Mouse (Mus musculus): ENCODE measurements at regions not wholly inside any gene's neighbourhood (a gene's known extent, or its start where the extent isn't known, plus 50 kb on each side); places are given as distances from the start of the nearest gene placed in this dataset.

- ATAC-seq (ENCODE audit: poor library complexity, severe bottlenecking), result no peak
Observed at GRCm38 (mm10) chr15:96031085-96031780, 240.6 kb downstream of the Ano6 start.

DNA sequence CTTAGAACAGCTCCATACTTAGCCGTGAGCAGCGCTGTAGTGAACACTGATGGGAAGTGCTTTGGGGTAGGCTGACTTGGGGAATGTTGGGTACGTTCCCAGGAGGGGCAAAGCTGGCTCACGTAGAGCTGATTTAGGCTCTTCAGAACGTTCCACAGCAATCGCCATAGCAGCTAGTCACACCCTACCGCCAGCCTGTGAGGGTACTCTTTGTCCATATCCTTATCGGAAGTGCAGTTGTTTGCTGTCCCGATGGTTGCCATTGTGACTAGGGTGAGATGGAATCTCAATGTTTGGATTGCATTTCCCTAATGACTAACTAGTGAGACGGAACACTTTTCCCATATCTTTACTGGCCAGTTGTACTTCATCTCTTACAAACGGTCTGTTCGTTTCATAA lies 244.6 kb downstream of the Ano6 start:
- ATAC-seq (ENCODE audit: poor library complexity, severe bottlenecking), result no peak

GRCm38 (mm10) chr15:96045561-96045960 lies 241.8 kb upstream of the Arid2 start:
- ATAC-seq (ENCODE audit: poor library complexity, severe bottlenecking), result no peak

DNA sequence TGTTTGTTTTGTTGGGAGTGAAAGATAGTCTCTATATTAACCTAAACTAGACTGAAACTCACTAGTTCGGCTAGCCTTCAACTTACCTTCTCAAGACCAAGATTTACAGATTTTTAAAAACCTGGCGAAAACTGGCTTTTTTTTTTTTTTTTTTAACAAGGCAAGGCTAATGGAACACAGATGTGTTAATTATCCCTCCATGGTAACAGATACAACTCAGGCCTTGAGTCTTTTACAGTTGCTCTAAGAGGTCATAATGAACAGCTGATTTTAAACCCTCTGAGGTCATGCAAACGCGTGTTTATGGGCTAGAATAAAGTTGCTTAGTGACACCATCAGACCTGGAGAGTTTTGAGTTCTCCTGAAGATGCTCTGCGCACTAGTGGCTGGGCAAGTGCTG lies 240.7 kb upstream of the Arid2 start:
- no peak for ATAC-seq (ENCODE audit: poor library complexity, severe bottlenecking)

DNA sequence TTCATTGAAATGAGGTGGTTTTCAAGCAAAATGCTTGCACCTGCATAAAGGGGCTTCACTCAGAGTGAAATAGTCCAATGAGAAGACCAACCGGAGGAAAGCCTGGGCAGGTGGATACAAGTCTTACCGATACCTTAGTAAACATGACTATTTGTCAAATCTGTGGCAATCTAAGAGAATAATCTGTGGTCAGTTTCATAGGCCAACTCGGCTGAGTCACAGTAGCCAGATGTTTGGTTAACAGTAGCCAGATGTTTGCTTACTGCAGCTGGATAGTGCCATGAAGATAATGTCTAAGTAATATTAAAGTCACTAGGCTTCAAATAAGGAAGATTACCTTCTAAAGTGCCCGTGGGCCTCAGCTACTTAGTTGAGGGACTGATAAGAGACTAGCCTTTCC lies 236.9 kb upstream of the Arid2 start:
- no peak for ATAC-seq (ENCODE audit: poor library complexity, severe bottlenecking)

- no peak for ATAC-seq (ENCODE audit: poor library complexity, severe bottlenecking)
Observed at GRCm38 (mm10) chr15:96052586-96052985, 234.7 kb upstream of the Arid2 start.

GRCm38 (mm10) chr15:96055361-96055760 lies 232.0 kb upstream of the Arid2 start:
- no peak for ATAC-seq (ENCODE audit: poor library complexity, severe bottlenecking)

DNA sequence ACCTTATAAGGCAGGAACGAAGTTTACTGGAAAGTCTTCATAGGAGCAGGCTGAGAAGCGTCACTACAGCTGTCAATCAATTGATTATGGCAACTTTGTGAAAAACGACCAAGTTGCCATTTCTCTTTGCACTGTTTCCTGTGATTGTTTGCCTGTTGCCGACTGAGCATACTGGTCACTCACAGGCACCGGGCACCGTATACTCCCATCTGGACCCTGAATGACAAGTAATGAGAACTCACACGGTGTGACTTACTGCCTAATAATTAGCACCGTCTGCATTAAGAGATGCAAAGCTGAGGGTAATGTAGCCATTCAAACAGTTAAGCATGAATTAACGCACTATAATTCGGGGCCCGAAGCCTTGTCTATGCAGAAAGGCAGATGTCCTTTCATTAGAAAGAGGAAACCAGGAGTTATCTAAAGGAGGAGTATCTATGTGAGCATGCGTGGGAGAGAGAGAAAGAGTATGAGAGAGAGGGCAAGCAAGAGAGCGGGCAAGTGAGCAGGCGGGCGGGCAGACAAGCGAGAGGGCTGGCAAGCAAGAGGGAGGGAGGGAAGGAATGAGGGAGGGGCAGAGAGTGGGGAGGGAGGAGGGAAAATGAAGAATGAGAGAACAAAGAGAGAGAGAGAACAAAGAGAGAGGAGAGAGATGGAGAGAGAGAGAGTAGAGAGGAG lies 231.4 kb upstream of the Arid2 start:
- ATAC-seq (ENCODE audit: poor library complexity, severe bottlenecking), result no peak

DNA sequence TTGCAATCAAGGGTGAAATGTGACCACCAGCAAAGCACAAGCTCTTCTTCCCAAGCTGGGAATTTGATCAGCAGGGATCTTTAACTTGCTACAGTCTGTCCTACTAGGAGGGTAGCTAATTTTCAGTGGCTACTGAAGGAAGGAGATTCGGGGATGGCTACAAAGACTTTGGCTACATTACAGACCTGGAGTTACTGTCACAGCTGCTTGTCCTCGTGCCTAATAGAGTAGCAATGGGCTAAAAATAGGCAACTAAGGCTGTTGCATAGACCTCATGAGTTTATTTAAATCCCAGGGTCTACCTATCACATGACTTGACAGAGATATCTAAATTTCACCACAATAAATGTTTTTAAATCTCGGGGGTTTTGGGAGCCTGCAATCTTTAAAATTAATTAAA lies 227.7 kb upstream of the Arid2 start:
- no peak for ATAC-seq (ENCODE audit: poor library complexity, severe bottlenecking)

DNA sequence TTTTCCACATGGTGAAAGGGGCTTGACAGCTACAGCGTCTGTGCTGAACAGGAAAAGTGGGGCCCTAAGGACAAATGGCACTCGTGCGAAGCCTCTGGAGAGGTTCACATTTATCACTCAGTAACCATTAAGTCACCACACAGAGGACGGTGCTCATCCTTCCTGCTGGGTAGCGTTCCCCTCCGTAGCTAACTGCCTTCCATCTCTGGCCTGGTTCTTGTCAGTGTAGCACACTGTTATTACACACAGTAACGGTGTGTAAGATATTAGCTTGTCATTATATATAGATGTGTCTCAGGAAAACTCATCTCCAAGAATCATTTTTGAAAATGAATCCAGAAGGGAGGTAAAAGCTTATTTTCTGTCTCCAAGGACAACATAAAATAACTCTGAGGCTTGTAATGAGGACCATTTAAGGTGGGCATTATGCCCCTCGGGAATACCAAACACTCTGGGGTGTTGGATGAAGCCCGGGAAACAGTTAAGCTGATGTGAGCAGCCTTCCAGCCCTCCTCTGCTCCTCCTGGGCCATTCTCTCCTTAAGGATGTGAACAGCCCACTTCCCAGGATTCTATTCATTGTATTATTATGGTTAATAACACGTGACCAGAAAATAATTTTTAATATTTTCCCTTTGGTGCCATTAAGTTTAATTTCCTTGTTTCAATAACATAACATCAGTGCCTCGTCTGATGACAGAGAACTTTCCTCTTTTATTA lies 222.7 kb upstream of the Arid2 start:
- ATAC-seq (ENCODE audit: poor library complexity, severe bottlenecking), result no peak

DNA sequence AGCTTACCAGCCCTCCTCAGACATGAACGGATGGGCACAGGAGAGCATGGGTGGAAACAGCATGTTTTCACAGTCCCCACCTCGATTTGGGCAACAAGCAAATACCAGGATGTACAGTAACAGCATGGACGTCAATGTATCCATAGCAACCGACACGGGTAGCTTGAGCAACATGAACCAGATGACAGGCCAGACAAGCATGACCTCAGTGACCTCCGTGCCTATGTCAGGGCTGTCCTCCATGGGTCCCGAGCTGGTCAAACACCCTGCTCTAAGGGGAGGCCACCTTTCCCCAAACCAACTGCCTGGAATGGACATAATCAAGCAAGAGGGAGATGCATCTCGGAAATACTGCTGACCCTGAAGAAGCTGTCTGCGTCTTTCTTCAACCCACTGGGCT lies 211.7 kb upstream of the Arid2 start:
- no peak for ATAC-seq (ENCODE audit: poor library complexity, severe bottlenecking)

GRCm38 (mm10) chr15:96077756-96078155 lies 209.6 kb upstream of the Arid2 start:
- ATAC-seq (ENCODE audit: poor library complexity, severe bottlenecking), result no peak

- ATAC-seq (ENCODE audit: poor library complexity, severe bottlenecking), result no peak
Observed at GRCm38 (mm10) chr15:96078580-96078979, 208.7 kb upstream of the Arid2 start.

GRCm38 (mm10) chr15:96089676-96090075 lies 197.6 kb upstream of the Arid2 start:
- ATAC-seq (ENCODE audit: poor library complexity, severe bottlenecking), result no peak

- no peak for ATAC-seq (ENCODE audit: poor library complexity, severe bottlenecking)
Observed at GRCm38 (mm10) chr15:96096438-96096837, 190.9 kb upstream of the Arid2 start.

GRCm38 (mm10) chr15:96098821-96099220 lies 188.5 kb upstream of the Arid2 start:
- no peak for ATAC-seq (ENCODE audit: poor library complexity, severe bottlenecking)

DNA sequence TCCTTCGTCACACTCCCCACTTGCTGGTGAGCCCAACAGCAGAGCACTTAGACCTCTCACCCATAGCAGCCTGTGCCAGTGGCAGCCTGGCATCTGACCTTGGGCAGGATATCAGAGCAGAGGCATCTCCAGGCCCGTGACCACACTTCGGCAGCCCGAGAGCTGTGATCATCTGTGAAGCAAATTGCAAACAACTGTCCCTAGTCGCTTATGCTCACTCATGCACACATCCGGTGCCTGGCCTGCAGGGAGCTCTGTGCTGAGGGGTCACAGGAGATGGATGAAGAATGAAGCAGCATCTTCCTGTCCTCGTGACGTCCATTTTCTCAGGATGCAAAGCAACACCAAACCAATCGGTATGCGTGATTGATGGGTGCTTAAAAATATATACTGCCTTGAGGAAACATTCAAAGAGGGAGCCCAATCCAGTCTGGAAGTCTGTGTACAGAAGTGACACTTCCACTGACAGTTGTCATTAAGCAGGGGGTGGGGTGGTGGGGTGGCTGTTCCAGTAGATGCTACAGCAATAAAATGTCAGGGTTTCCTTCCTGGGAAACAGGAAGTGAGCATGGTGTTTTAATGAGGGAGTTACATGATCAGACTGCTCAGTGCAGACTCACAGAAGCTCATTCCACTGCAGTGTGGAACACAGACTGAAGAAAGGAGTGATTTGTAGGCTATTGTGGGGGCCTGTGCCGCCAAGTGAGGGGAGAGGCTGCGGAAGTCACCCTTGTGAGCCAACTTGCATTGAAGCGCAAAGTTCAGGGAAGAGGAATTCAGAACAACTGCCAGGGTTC lies 187.3 kb upstream of the Arid2 start:
- ATAC-seq (ENCODE audit: poor library complexity, severe bottlenecking), result 0 out of 2 replicates have a peak, but pooled peaks have one; percentile 15

- no peak for ATAC-seq (ENCODE audit: poor library complexity, severe bottlenecking)
Observed at GRCm38 (mm10) chr15:96103737-96104136, 183.6 kb upstream of the Arid2 start.

DNA sequence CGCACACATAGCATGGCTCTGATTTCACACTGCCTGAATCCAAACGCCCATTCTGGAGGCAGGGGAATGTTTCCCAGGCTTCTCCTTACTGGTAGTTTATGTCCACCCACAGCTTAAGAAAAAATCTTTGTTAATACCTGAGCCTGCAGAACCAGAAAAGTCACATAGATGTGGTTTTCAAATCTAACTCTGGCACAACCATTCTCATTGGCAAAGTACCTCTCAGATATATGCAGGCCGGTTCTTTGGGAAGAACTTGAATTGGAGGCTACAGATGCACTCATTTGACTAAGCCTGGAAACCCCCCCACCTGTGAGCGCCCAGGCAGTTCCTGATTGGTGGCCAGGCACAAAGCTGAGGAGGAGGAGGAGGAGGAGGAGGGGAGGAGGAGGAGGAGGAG lies 179.8 kb upstream of the Arid2 start:
- no peak for ATAC-seq (ENCODE audit: poor library complexity, severe bottlenecking)

DNA sequence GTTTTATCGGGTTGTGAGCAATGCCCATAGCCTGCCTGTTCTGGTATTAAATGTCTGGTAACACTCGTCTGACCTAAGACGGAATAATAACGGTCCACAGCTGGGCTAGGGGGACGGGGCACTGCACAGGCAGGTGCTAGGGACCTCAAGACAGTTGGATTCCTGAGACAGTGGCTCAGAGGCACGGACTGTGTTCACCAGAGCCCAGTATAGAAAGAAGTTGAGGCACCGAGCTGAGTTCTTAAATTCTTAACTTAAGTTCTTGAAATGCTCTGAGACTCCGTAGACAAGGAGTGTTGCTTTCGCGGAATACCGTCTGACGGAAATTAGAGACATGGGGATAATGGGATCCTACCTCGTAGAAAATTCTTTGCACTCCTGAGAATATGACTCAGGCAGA lies 174.2 kb upstream of the Arid2 start:
- no peak for ATAC-seq (ENCODE audit: poor library complexity, severe bottlenecking)

GRCm38 (mm10) chr15:96114616-96115015 lies 172.7 kb upstream of the Arid2 start:
- ATAC-seq (ENCODE audit: poor library complexity, severe bottlenecking), result no peak
